Mouse (Mus musculus): ENCODE data around the gene Sh3d19. TPM values are rescaled to one million over a fixed set of nuclear protein-coding genes. Genes with fewer than 3 reads are reported as not detected.

Gene Sh3d19
- polyA plus RNA-seq (2015; fragmentation: Nextera tagmentation; extraction: Ambion mirVana), result 8.7 and 9.7 TPM in 2 replicates

- Histone ChIP-seq H3K4me1 (replicated peaks; ENCODE audit: control insufficient read depth, insufficient read depth, low read length) (peaks cover 7% of the 10 kb centered on the region; the same call in 1 of the 2 replicates), H3K36me3 (ENCODE audit: control insufficient read depth, insufficient read depth) (no peaks in the 10 kb centered on the region), H3K4me2 (ENCODE audit: low read length) (peak within 1 kb of the TSS; percentile 54), H3K9ac (replicated peaks; ENCODE audit: low read depth, low read length) (peak within 1 kb of the TSS; percentile 90), H3K27me3 (replicated peaks; ENCODE audit: control insufficient read depth, insufficient read depth, low read length) (no peaks in the 10 kb centered on the region), H3K27ac (ENCODE audit: low read length) (0 out of 2 replicates have a peak within 1 kb of the TSS, but pooled peaks have one; percentile 6), H3K4me3 (replicated peaks; ENCODE audit: low read length) (peak within 1 kb of the TSS; percentile 71), H3K9me3 (ENCODE audit: control insufficient read depth, low read length) (no peaks in the 10 kb centered on the region)
- ATAC-seq, result peak; percentile 91
- WGBS, result under 1% methylated on average over 36 of the region's 73 CpGs
Observed at GRCm38 (mm10) chr3:85970742-85971598, at the start of gene Sh3d19. TSS of gene Sh3d19 (plus strand) at chr3:85971109.

DNA sequence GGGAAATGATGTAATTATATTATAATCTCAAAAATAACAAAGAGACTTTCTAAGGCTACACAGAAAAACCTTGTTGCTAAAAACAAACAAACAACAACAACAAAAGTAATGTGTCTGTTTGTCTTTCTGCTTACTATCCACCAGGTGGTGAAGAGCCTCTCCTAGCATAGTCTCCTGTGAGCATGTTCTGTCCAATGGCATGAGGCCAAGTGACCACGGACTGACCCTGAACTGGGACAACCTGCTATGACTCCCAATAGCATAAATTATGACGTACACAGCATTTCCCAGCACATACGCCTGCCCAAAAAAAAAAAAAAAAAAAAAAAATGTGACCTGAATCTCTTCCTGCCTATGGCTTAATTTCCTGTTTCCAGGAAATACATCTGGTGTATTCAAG lies 48.6 kb upstream of the Sh3d19 start:
- no peak overlapping the region for H3K4me2 ChIP-seq (ENCODE audit: low read length)
- H3K27me3 ChIP-seq (replicated peaks; ENCODE audit: control insufficient read depth, insufficient read depth, low read length), result no peaks in the 10 kb centered on the region
- no peak overlapping the region for H3K4me3 ChIP-seq (replicated peaks; ENCODE audit: low read length)
- H3K4me1 ChIP-seq (replicated peaks; ENCODE audit: control insufficient read depth, insufficient read depth, low read length), result no peaks in the 10 kb centered on the region; the same call in 1 of the 2 replicates
- no peaks in the 10 kb centered on the region for H3K36me3 ChIP-seq (ENCODE audit: control insufficient read depth, insufficient read depth)
- no peak overlapping the region for H3K27ac ChIP-seq (ENCODE audit: low read length)
- H3K9ac ChIP-seq (replicated peaks; ENCODE audit: low read depth, low read length), result no peak overlapping the region
- ATAC-seq, result no peak
- 82% methylated on average over 3 of the region's 3 CpGs for WGBS
- no peaks in the 10 kb centered on the region for H3K9me3 ChIP-seq (ENCODE audit: control insufficient read depth, low read length)

GRCm38 (mm10) chr3:85923343-85923742 lies 47.6 kb upstream of the Sh3d19 start:
- no peaks in the 10 kb centered on the region; the same call in 1 of the 2 replicates for H3K4me1 ChIP-seq (replicated peaks; ENCODE audit: control insufficient read depth, insufficient read depth, low read length)
- no peak overlapping the region for H3K4me3 ChIP-seq (replicated peaks; ENCODE audit: low read length)
- H3K9me3 ChIP-seq (ENCODE audit: control insufficient read depth, low read length), result no peaks in the 10 kb centered on the region
- no peak overlapping the region for H3K27ac ChIP-seq (ENCODE audit: low read length)
- no peak overlapping the region for H3K9ac ChIP-seq (replicated peaks; ENCODE audit: low read depth, low read length)
- no peak overlapping the region for H3K4me2 ChIP-seq (ENCODE audit: low read length)
- H3K36me3 ChIP-seq (ENCODE audit: control insufficient read depth, insufficient read depth), result no peaks in the 10 kb centered on the region
- no peak for ATAC-seq
- no peaks in the 10 kb centered on the region for H3K27me3 ChIP-seq (replicated peaks; ENCODE audit: control insufficient read depth, insufficient read depth, low read length)
- 73% methylated on average over 8 of the region's 8 CpGs for WGBS

DNA sequence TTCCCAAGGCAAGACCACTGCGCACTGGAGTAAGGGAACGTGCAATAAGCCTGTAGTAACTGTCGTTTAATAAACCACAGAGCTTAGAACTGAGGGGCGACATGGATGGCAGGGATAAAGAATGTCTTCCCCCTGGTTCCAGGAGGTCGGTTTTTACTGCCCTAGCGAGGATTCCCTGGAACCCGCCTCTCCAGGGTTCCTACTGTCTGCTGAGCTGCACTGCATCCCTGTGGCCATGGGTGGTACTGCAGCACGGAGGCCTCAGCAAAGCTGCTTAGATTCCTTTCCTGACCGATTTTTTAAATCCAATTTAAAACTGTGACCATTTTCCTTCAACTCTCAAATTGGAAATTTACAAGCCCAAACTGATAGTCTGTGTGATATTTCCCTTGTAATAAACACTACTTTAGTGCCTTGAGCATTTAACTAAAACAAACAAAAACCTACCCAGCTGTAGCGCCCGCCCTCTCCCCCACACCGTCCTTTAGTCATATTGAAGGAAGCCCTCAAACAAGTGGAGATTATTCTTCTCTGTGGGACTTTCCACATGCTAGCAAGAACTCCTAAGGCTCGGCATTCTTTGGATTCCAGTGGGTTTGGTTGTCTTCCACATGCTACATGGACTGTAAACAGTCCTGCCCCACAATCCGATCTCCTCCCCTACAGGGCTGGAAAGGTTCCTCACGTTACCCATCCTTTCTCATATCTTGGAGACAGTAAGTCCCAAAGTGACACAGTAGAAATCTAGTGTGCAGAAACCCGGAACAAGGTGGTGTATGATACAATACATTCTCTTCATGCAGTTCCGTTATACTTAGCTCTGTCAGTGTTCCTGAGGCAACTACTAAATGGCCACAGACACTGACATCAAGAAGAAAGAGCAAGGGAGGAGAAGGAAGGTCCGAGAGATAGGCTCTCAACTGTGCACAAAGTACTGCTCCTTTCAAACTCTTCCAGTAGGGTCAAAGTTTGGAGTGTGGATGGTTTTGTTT lies 46.7 kb upstream of the Sh3d19 start:
- WGBS, result 49% methylated on average over 18 of the region's 18 CpGs
- H3K4me3 ChIP-seq (replicated peaks; ENCODE audit: low read length), result no peak overlapping the region

DNA sequence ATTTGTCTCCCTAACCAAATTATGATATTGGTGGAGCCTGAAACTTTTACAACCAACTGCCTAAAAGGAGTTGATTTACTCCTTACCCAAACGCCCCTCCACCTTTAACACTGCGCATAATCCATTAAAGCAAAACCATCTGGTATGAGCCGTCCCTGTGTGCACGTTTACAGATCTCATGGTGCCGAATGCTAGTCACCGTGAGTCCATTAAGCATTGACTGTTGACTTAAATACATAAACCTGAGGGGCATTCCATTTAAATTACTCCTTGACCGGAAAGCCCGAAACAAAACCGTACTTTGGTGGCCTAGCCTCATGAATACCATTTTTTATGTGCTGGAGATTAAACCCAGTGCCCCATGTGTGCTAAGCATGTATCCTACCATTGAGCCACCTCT lies 43.6 kb upstream of the Sh3d19 start:
- no peak overlapping the region for H3K4me2 ChIP-seq (ENCODE audit: low read length)
- H3K36me3 ChIP-seq (ENCODE audit: control insufficient read depth, insufficient read depth), result no peaks in the 10 kb centered on the region
- no peak overlapping the region for H3K4me3 ChIP-seq (replicated peaks; ENCODE audit: low read length)
- WGBS, result 85% methylated on average over 9 of the region's 9 CpGs
- H3K27me3 ChIP-seq (replicated peaks; ENCODE audit: control insufficient read depth, insufficient read depth, low read length), result no peaks in the 10 kb centered on the region
- H3K9ac ChIP-seq (replicated peaks; ENCODE audit: low read depth, low read length), result no peak overlapping the region
- H3K27ac ChIP-seq (ENCODE audit: low read length), result no peak overlapping the region
- no peaks in the 10 kb centered on the region; the same call in 1 of the 2 replicates for H3K4me1 ChIP-seq (replicated peaks; ENCODE audit: control insufficient read depth, insufficient read depth, low read length)
- ATAC-seq, result no peak
- H3K9me3 ChIP-seq (ENCODE audit: control insufficient read depth, low read length), result no peaks in the 10 kb centered on the region

More for the DNA sequence above, 46.7 kb upstream of the Sh3d19 start:
- Histone ChIP-seq H3K4me2 (ENCODE audit: low read length) (0 out of 2 replicates have a peak overlapping the region, but pooled peaks have one; percentile 22), H3K27ac (ENCODE audit: low read length) (no peak overlapping the region), H3K9ac (replicated peaks; ENCODE audit: low read depth, low read length) (no peak overlapping the region; the same call in 1 of the 2 replicates), H3K27me3 (replicated peaks; ENCODE audit: control insufficient read depth, insufficient read depth, low read length) (no peaks in the 10 kb centered on the region), H3K4me1 (replicated peaks; ENCODE audit: control insufficient read depth, insufficient read depth, low read length) (no peaks in the 10 kb centered on the region; the same call in 1 of the 2 replicates), H3K9me3 (ENCODE audit: control insufficient read depth, low read length) (no peaks in the 10 kb centered on the region), H3K36me3 (ENCODE audit: control insufficient read depth, insufficient read depth) (no peaks in the 10 kb centered on the region)
- ATAC-seq, result peak; percentile 73

- Histone ChIP-seq H3K9ac (replicated peaks; ENCODE audit: low read depth, low read length) (no peak overlapping the region), H3K4me3 (replicated peaks; ENCODE audit: low read length) (no peak overlapping the region), H3K36me3 (ENCODE audit: control insufficient read depth, insufficient read depth) (no peaks in the 10 kb centered on the region), H3K27me3 (replicated peaks; ENCODE audit: control insufficient read depth, insufficient read depth, low read length) (no peaks in the 10 kb centered on the region), H3K9me3 (ENCODE audit: control insufficient read depth, low read length) (no peaks in the 10 kb centered on the region), H3K4me2 (ENCODE audit: low read length) (no peak overlapping the region), H3K27ac (ENCODE audit: low read length) (no peak overlapping the region), H3K4me1 (replicated peaks; ENCODE audit: control insufficient read depth, insufficient read depth, low read length) (no peaks in the 10 kb centered on the region; the same call in 1 of the 2 replicates)
- ATAC-seq, result peak; percentile 47; the same call in 1 of the 2 replicates
- 61% methylated on average over 5 of the region's 5 CpGs for WGBS
Observed at GRCm38 (mm10) chr3:85928140-85928611, 42.7 kb upstream of the Sh3d19 start.

- H3K9me3 ChIP-seq (ENCODE audit: control insufficient read depth, low read length), result no peaks in the 10 kb centered on the region
- H3K4me3 ChIP-seq (replicated peaks; ENCODE audit: low read length), result no peak overlapping the region
- H3K27ac ChIP-seq (ENCODE audit: low read length), result no peak overlapping the region
- H3K27me3 ChIP-seq (replicated peaks; ENCODE audit: control insufficient read depth, insufficient read depth, low read length), result no peaks in the 10 kb centered on the region
- no peak for ATAC-seq
- no peaks in the 10 kb centered on the region for H3K36me3 ChIP-seq (ENCODE audit: control insufficient read depth, insufficient read depth)
- H3K4me2 ChIP-seq (ENCODE audit: low read length), result no peak overlapping the region
- H3K4me1 ChIP-seq (replicated peaks; ENCODE audit: control insufficient read depth, insufficient read depth, low read length), result no peaks in the 10 kb centered on the region
- 89% methylated on average over 5 of the region's 5 CpGs for WGBS
- H3K9ac ChIP-seq (replicated peaks; ENCODE audit: low read depth, low read length), result no peak overlapping the region
Observed at GRCm38 (mm10) chr3:85929711-85930110, 41.2 kb upstream of the Sh3d19 start.

- WGBS, result 22% methylated on average over 11 of the region's 11 CpGs
- H3K4me3 ChIP-seq (replicated peaks; ENCODE audit: low read length), result no peak overlapping the region
- no peak for ATAC-seq
- no peaks in the 10 kb centered on the region for H3K36me3 ChIP-seq (ENCODE audit: control insufficient read depth, insufficient read depth)
- no peak overlapping the region for H3K27ac ChIP-seq (ENCODE audit: low read length)
- no peaks in the 10 kb centered on the region for H3K4me1 ChIP-seq (replicated peaks; ENCODE audit: control insufficient read depth, insufficient read depth, low read length)
- H3K27me3 ChIP-seq (replicated peaks; ENCODE audit: control insufficient read depth, insufficient read depth, low read length), result no peaks in the 10 kb centered on the region
- no peak overlapping the region for H3K4me2 ChIP-seq (ENCODE audit: low read length)
- H3K9me3 ChIP-seq (ENCODE audit: control insufficient read depth, low read length), result no peaks in the 10 kb centered on the region
- H3K9ac ChIP-seq (replicated peaks; ENCODE audit: low read depth, low read length), result no peak overlapping the region
Observed at GRCm38 (mm10) chr3:85930671-85931255, 40.1 kb upstream of the Sh3d19 start.
